Mouse (Mus musculus): ENCODE data around the gene Uqcrq. TPM values are rescaled to one million over a fixed set of nuclear protein-coding genes. Genes with fewer than 3 reads are reported as not detected.
A peak's percentile ranks its signal among the peaks of the same experiment; 100 is the strongest.

Gene Uqcrq
- total RNA-seq, 1 experiment: 76.9 TPM

DNA sequence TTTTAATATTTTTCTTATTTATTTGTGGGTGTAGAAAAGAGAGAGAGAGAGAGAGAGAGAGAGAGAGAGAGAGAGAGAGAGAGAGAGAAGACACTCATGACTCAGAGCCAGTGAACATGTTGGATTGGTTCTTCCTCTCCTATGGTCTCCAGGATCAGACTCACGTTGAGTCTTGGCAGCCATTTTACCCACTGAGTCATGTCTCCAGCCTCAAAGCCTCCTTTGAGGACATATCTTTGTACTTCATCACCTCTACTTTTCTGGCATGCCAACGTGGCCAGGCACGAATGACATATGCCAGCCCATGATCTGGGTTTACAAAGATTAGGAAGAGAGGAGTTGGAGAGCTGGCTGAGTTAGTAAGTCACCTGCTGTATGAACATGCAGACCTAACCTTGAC, 29.6 kb upstream of the Uqcrq start:
- Histone ChIP-seq H3K4me1 (ENCODE audit: control insufficient read depth in 2 of 2, insufficient read depth in 2 of 2, low read length in 2 of 2, poor library complexity in 1 of 2) (no peaks in the 10 kb centered on the region; a peak in 1 of 4 replicates), H3K36me3 (ENCODE audit: control insufficient read depth, insufficient read depth, low read length, poor library complexity, severe bottlenecking) (no peaks in the 10 kb centered on the region), H3K27ac (ENCODE audit: insufficient read depth, low read depth, low read length, poor library complexity, severe bottlenecking) (no peak overlapping the region), H3K9me3 (ENCODE audit: control insufficient read depth, insufficient read depth, low read depth, low read length) (no peaks in the 10 kb centered on the region), H3K9ac (ENCODE audit: insufficient read depth, low read depth, low read length, poor library complexity, severe bottlenecking) (no peak overlapping the region), H3K4me3 (ENCODE audit: insufficient read depth in 1 of 2, low read depth in 1 of 2, low read length in 2 of 2, poor library complexity in 1 of 2, severe bottlenecking in 1 of 2) (no peak overlapping the region)
- TF ChIP-seq MAFK (IDR thresholded peaks at IDR 0.05; ENCODE audit: insufficient read depth, low read depth, low read length) (no peak), CHD2 (IDR thresholded peaks at IDR 0.05; ENCODE audit: low read depth, low read length) (no peak), HCFC1 (IDR thresholded peaks at IDR 0.05; ENCODE audit: borderline replicate concordance, insufficient read depth, low read length) (no peak), ZC3H11A (IDR thresholded peaks at IDR 0.05; ENCODE audit: borderline replicate concordance, low read depth, low read length) (no peak), ZNF384 (IDR thresholded peaks at IDR 0.05; ENCODE audit: low read depth, low read length) (no peak)
- in situ Hi-C loops (cut with MboI; ENCODE audit: low sequenced_read_pairs in 2 of 2, unreplicated experiment in 2 of 2): no loop called here
- no peak for DNase-seq (ENCODE audit: low read depth, low spot score)

GRCm38 (mm10) chr11:53458996-53459395, 28.4 kb upstream of the Uqcrq start:
- Histone ChIP-seq H3K27ac (ENCODE audit: insufficient read depth, low read depth, low read length, poor library complexity, severe bottlenecking) (no peak overlapping the region), H3K4me1 (ENCODE audit: control insufficient read depth in 2 of 2, insufficient read depth in 2 of 2, low read length in 2 of 2, poor library complexity in 1 of 2) (no peaks in the 10 kb centered on the region; a peak in 1 of 4 replicates), H3K9me3 (ENCODE audit: control insufficient read depth, insufficient read depth, low read depth, low read length) (no peaks in the 10 kb centered on the region), H3K36me3 (ENCODE audit: control insufficient read depth, insufficient read depth, low read length, poor library complexity, severe bottlenecking) (no peaks in the 10 kb centered on the region), H3K4me3 (ENCODE audit: insufficient read depth in 1 of 2, low read depth in 1 of 2, low read length in 2 of 2, poor library complexity in 1 of 2, severe bottlenecking in 1 of 2) (no peak overlapping the region), H3K9ac (ENCODE audit: insufficient read depth, low read depth, low read length, poor library complexity, severe bottlenecking) (no peak overlapping the region)
- TF ChIP-seq MAFK (IDR thresholded peaks at IDR 0.05; ENCODE audit: insufficient read depth, low read depth, low read length) (no peak), HCFC1 (IDR thresholded peaks at IDR 0.05; ENCODE audit: borderline replicate concordance, insufficient read depth, low read length) (no peak), ZC3H11A (IDR thresholded peaks at IDR 0.05; ENCODE audit: borderline replicate concordance, low read depth, low read length) (no peak), CHD2 (IDR thresholded peaks at IDR 0.05; ENCODE audit: low read depth, low read length) (no peak), ZNF384 (IDR thresholded peaks at IDR 0.05; ENCODE audit: low read depth, low read length) (no peak)
- in situ Hi-C loops (cut with MboI; ENCODE audit: low sequenced_read_pairs in 2 of 2, unreplicated experiment in 2 of 2): no loop called here
- no peak for DNase-seq (ENCODE audit: low read depth, low spot score)

DNA sequence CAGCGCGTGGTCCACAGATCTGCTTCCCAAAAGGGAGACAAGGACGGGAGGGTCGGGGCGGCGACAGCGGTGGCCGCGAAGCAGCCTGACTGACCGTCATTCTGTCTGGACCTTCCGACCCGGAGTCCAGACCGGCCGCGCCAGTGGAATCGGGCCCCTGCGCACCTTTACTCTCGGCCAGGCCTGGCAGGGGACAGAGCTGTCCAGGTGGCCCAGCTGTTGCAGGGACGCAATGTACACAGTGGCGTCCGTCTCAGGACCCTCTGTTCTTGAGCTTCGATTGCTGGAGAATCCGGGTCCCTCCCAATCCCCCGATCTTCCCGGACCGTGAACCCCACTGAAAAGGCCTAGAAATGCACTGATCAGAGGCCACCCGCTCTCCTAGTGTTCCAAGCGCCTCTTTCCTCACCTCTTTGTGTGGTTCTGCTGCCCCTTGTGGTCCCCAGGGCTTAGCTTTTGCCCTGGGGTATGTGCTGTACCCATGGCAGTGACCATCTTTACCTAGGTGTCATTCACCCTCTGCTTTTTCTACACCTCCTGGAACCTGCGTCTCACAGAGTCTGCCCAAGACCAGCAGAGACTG, 26.8 kb upstream of the Uqcrq start:
- H3K4me1 ChIP-seq (ENCODE audit: control insufficient read depth in 2 of 2, insufficient read depth in 2 of 2, low read length in 2 of 2, poor library complexity in 1 of 2): no peaks in the 10 kb centered on the region
- peak overlapping the region; percentile 51 for H3K9ac ChIP-seq (ENCODE audit: insufficient read depth, low read depth, low read length, poor library complexity, severe bottlenecking)
- TF ChIP-seq ZC3H11A (IDR thresholded peaks at IDR 0.05; ENCODE audit: borderline replicate concordance, low read depth, low read length): peak; percentile 12; the same call in 1 of the 2 replicates
- no peak for TF ChIP-seq ZNF384 (IDR thresholded peaks at IDR 0.05; ENCODE audit: low read depth, low read length)
- in situ Hi-C loops (cut with MboI; ENCODE audit: low sequenced_read_pairs in 2 of 2, unreplicated experiment in 2 of 2): no loop called here
- H3K4me3 ChIP-seq (ENCODE audit: insufficient read depth in 1 of 2, low read depth in 1 of 2, low read length in 2 of 2, poor library complexity in 1 of 2, severe bottlenecking in 1 of 2): peak overlapping the region; percentile 71 to 74
- H3K9me3 ChIP-seq (ENCODE audit: control insufficient read depth, insufficient read depth, low read depth, low read length): no peaks in the 10 kb centered on the region
- no peak for DNase-seq (ENCODE audit: low read depth, low spot score)
- H3K36me3 ChIP-seq (ENCODE audit: control insufficient read depth, insufficient read depth, low read length, poor library complexity, severe bottlenecking): no peaks in the 10 kb centered on the region
- no peak overlapping the region for H3K27ac ChIP-seq (ENCODE audit: insufficient read depth, low read depth, low read length, poor library complexity, severe bottlenecking)

GRCm38 (mm10) chr11:53456474-53457371, 26.1 kb upstream of the Uqcrq start, which contains the start of the genes Gm10447 and Shroom1:
TSS of gene Gm10447 (minus strand) at chr11:53457110.
TSS of gene Shroom1 (plus strand) at chr11:53457205.
- TF ChIP-seq ZC3H11A (IDR thresholded peaks at IDR 0.05; ENCODE audit: borderline replicate concordance, low read depth, low read length) (no peak), ZNF384 (IDR thresholded peaks at IDR 0.05; ENCODE audit: low read depth, low read length) (no peak), MAFK (IDR thresholded peaks at IDR 0.05; ENCODE audit: insufficient read depth, low read depth, low read length) (no peak), HCFC1 (IDR thresholded peaks at IDR 0.05; ENCODE audit: borderline replicate concordance, insufficient read depth, low read length) (no peak), CHD2 (IDR thresholded peaks at IDR 0.05; ENCODE audit: low read depth, low read length) (no peak)
- peak within 1 kb of the TSS; percentile 71 to 74 for H3K4me3 ChIP-seq (ENCODE audit: insufficient read depth in 1 of 2, low read depth in 1 of 2, low read length in 2 of 2, poor library complexity in 1 of 2, severe bottlenecking in 1 of 2)
- no peak within 1 kb of the TSS for H3K27ac ChIP-seq (ENCODE audit: insufficient read depth, low read depth, low read length, poor library complexity, severe bottlenecking)
- H3K9ac ChIP-seq (ENCODE audit: insufficient read depth, low read depth, low read length, poor library complexity, severe bottlenecking): peak within 1 kb of the TSS; percentile 51
- H3K4me1 ChIP-seq (ENCODE audit: control insufficient read depth in 2 of 2, insufficient read depth in 2 of 2, low read length in 2 of 2, poor library complexity in 1 of 2): no peaks in the 10 kb centered on the region
- H3K9me3 ChIP-seq (ENCODE audit: control insufficient read depth, insufficient read depth, low read depth, low read length): no peaks in the 10 kb centered on the region
- in situ Hi-C loops (cut with MboI; ENCODE audit: low sequenced_read_pairs in 2 of 2, unreplicated experiment in 2 of 2): no loop called here
- DNase-seq (ENCODE audit: low read depth, low spot score): no peak
- no peaks in the 10 kb centered on the region for H3K36me3 ChIP-seq (ENCODE audit: control insufficient read depth, insufficient read depth, low read length, poor library complexity, severe bottlenecking)

Measured in ES-E14 (cell line).